Mouse (Mus musculus): ENCODE results near the gene Iqgap2.

DNA sequence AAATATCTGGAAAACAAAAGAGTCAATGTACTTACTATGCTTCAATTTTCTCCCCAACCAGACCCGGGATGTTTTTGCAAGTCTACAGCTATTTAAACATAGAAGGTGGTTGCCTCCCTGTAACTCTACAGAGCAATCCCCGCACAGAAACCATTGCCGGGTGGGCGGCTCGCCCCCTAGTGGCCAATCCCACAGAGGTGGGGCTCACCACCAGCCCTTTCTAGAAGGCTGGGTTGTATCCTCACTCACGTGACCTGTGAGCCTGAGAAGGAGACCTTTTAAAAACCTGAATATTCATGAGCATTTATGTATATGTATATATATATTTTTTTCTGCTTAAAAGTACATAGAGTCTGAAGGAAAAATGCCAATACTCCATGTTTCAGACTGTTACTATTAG, 145.2 kb downstream of the Iqgap2 start:
- no peak for TF ChIP-seq POLR2A (IDR thresholded peaks at IDR 0.05; ENCODE audit: low read depth, low read length)
- peak; percentile 24; the same call in 1 of the 2 replicates for TF ChIP-seq CTCF (IDR thresholded peaks at IDR 0.05; ENCODE audit: borderline replicate concordance, insufficient read depth, low read length)

All from embryonic fibroblast, embryonic 13.5 days (primary cell).